Mouse (Mus musculus): ENCODE results near the gene Zeb2. TPM values are rescaled to one million over a fixed set of nuclear protein-coding genes. Genes with fewer than 3 reads are reported as not detected.

Zeb2 gene
- polyA plus RNA-seq, 1 experiment from 2014 or later: 49.3 TPM

- Histone ChIP-seq H3K9me3 (no peaks in the 10 kb centered on the region), H3K27ac (no peak overlapping the region), H3K27me3 (ENCODE audit: insufficient read depth, poor library complexity, severe bottlenecking) (no peaks in the 10 kb centered on the region), H3K4me3 (no peak overlapping the region), H3K36me3 (no peaks in the 10 kb centered on the region), H3K4me1 (replicated peaks) (peaks cover 10% of the 10 kb centered on the region)
- DNase-seq (ENCODE audit: low spot score): no peak
- WGBS: 88% methylated on average over 1 of the region's 1 CpGs
Observed at GRCm38 (mm10) chr2:44957329-44957797, 159.8 kb downstream of the Zeb2 start.

- H3K27ac ChIP-seq: no peak overlapping the region
- no peaks in the 10 kb centered on the region for H3K36me3 ChIP-seq
- no peaks in the 10 kb centered on the region for H3K27me3 ChIP-seq (ENCODE audit: insufficient read depth, poor library complexity, severe bottlenecking)
- H3K4me3 ChIP-seq: no peak overlapping the region
- H3K9me3 ChIP-seq: no peaks in the 10 kb centered on the region
- 62% methylated on average over 3 of the region's 3 CpGs for WGBS
- H3K4me1 ChIP-seq (replicated peaks): peaks cover 18% of the 10 kb centered on the region
- no peak for DNase-seq (ENCODE audit: low spot score)
Observed at GRCm38 (mm10) chr2:44956232-44956631, 161.0 kb downstream of the Zeb2 start.

DNA sequence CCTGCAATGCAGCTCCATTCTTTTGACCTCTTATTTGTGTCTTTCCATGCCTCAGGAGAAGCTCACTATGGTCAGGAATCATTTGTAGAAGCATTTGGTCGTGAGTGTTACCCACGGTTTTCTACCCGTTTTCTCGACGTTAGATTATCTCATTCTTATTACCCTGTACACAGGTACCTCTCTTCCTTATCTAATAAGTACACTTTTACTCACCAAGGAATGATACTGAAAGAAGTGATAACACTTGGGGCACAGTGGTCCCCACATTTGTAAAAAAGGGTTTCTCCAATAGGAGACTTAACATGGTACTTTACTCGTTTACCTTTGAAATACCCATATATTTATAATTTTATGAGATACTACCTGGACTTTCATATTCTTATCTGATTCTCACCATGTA, 161.7 kb downstream of the Zeb2 start:
- H3K4me1 ChIP-seq (replicated peaks): peaks cover 18% of the 10 kb centered on the region
- no peak overlapping the region for H3K27ac ChIP-seq
- no peak for DNase-seq (ENCODE audit: low spot score)
- H3K27me3 ChIP-seq (ENCODE audit: insufficient read depth, poor library complexity, severe bottlenecking): no peaks in the 10 kb centered on the region
- H3K36me3 ChIP-seq: no peaks in the 10 kb centered on the region
- no peaks in the 10 kb centered on the region for H3K9me3 ChIP-seq
- H3K4me3 ChIP-seq: no peak overlapping the region
- WGBS: 88% methylated on average over 6 of the region's 6 CpGs

DNA sequence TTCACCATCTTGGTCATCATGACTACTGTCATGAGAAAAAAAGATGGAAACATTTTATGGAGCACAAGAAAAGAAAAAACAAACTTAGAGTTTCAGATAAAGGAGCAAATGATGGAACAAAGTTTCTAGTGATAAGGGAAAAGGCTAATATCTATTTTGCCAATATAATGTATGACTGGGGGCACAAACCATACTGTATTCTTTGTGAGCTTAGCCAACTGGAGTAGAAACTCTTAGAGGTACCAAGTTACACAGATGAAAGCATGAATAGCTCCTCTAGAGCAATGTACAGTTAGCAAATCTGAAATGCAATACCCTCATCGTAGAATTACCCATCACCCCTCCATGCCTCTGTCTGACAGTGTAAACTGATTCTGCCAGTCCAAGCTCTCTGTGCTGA, 163.0 kb downstream of the Zeb2 start:
- Histone ChIP-seq H3K4me3 (no peak overlapping the region), H3K9me3 (no peaks in the 10 kb centered on the region), H3K27me3 (ENCODE audit: insufficient read depth, poor library complexity, severe bottlenecking) (no peaks in the 10 kb centered on the region), H3K4me1 (replicated peaks) (peaks cover 18% of the 10 kb centered on the region), H3K27ac (no peak overlapping the region), H3K36me3 (no peaks in the 10 kb centered on the region)
- DNase-seq (ENCODE audit: low spot score): no peak
- 76% methylated on average over 1 of the region's 1 CpGs for WGBS

DNA sequence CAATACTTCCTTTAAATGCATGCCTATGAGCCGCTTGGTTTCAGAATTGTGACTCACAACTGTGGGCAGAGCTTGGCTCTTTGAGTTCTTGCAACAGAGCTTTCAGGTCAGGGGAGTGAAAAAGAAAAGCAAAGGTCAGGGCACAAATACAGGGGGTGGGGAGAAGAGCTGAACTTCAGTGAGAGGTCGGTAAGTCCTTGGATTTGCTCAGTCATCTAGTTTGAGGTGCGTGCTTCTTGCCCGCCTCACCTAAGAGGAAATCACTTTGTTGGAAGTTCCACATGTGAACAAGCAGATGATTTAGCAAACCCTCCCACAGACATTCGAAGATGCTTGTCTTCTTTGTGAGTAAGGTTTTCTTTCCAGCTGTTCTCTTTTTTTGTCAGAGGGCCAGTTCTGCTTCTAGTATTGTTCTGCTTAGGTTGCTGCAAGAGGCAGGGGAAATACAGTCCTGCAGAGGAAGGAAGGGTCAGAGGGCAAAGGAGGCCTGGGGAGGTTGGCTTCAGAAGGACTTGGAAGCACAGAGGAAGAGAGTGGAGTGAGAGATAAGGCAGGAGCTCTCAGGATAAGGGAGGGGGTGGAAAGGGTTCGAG, 164.3 kb downstream of the Zeb2 start:
- no peaks in the 10 kb centered on the region for H3K27me3 ChIP-seq (ENCODE audit: insufficient read depth, poor library complexity, severe bottlenecking)
- H3K4me3 ChIP-seq: no peak overlapping the region
- peak; percentile 46 for DNase-seq (ENCODE audit: low spot score)
- WGBS: 13% methylated on average over 6 of the region's 6 CpGs
- H3K9me3 ChIP-seq: no peaks in the 10 kb centered on the region
- H3K4me1 ChIP-seq (replicated peaks): peaks cover 18% of the 10 kb centered on the region
- peak overlapping the region; percentile 75 for H3K27ac ChIP-seq
- no peaks in the 10 kb centered on the region for H3K36me3 ChIP-seq

DNA sequence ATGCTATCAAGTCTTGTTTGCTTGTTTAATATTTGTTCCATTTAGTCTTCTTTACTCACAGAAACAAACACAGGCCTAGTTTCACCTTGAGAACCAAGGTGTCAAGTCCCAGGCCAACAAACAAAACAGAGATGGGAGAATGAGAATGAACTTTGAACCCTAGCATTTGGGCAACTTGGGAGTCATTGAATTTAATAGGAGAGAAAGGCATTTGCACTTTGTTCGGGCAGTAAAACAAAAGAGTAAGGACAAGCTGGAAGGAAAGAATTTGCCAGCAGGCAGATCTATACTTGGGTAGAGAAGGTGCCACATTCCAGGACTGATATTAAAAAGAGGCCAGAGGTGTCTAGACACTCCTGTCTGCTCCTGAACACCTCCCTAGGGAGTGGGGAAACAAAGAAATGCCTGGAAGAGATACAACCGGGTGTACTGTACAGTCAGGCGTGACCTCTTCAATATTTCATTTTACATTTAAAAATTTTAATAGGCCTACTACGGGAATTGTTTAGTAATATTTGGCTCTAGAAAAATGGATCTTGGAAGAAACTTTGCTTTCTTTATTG, 165.5 kb downstream of the Zeb2 start:
- Histone ChIP-seq H3K27ac (no peak overlapping the region), H3K4me3 (no peak overlapping the region), H3K36me3 (no peaks in the 10 kb centered on the region), H3K4me1 (replicated peaks) (peaks cover 18% of the 10 kb centered on the region), H3K27me3 (ENCODE audit: insufficient read depth, poor library complexity, severe bottlenecking) (no peaks in the 10 kb centered on the region), H3K9me3 (no peaks in the 10 kb centered on the region)
- 59% methylated on average over 4 of the region's 4 CpGs for WGBS
- DNase-seq (ENCODE audit: low spot score): no peak

- Histone ChIP-seq H3K27me3 (ENCODE audit: insufficient read depth, poor library complexity, severe bottlenecking) (no peaks in the 10 kb centered on the region), H3K27ac (no peak overlapping the region), H3K9me3 (no peaks in the 10 kb centered on the region), H3K36me3 (no peaks in the 10 kb centered on the region), H3K4me3 (no peak overlapping the region), H3K4me1 (replicated peaks) (no peaks in the 10 kb centered on the region)
- no peak for DNase-seq (ENCODE audit: low spot score)
- WGBS: 94% methylated on average over 2 of the region's 2 CpGs
Observed at GRCm38 (mm10) chr2:44944689-44945088, 172.5 kb downstream of the Zeb2 start.

Other genes with a start within 250 kb of the Zeb2 start
- gene Gtdc1, start 189.7 kb downstream of the Zeb2 start, polyA plus RNA-seq (2016; fragmentation: Nextera tagmentation; extraction: Ambion mirVana): 10.1 and 13.0 TPM in 2 replicates

Data from hindbrain, embryonic 10.5 days (tissue).